Mouse (Mus musculus) lung, adult 2 months (tissue): ENCODE results near the gene Cdc42ep4.

ENCODE experiments used
- CTCF ChIP-seq: fragments of 200-500 bp; IDR thresholded peaks from 2 replicates; pipeline ENCODE4 v1.5.1; 2011; ENCODE audit warnings: mild to moderate bottlenecking, low read length, control low read depth; ENCODE audit not compliant: insufficient read depth
- POLR2A ChIP-seq: fragments of 200-500 bp; IDR thresholded peaks from 2 replicates; pipeline ENCODE4 v1.6.1; 2011; ENCODE audit warnings: low read depth, mild to moderate bottlenecking, control low read depth, low read length, borderline replicate concordance; ENCODE audit errors: extremely low read depth

GRCm38 (mm10) chr11:113789101-113789500 is 37.4 kb upstream of the Cdc42ep4 start:
- no peak for TF ChIP-seq POLR2A
- TF ChIP-seq CTCF, result no peak
